Mouse (Mus musculus) small intestine, adult 2 months (tissue): ENCODE measurements around the gene Cog2.

Source experiments
- CTCF ChIP-seq: fragments of 200-500 bp; IDR thresholded peaks from 2 replicates; pipeline ENCODE4 v1.5.1; 2012; ENCODE audit warnings: low read depth, mild to moderate bottlenecking, control low read depth, inconsistent platforms, low read length, moderate library complexity, mixed read lengths; ENCODE audit not compliant: insufficient replicate concordance, insufficient read length; ENCODE audit errors: extremely low read depth
- POLR2A ChIP-seq: fragments of 200-500 bp; IDR thresholded peaks from 2 replicates; pipeline ENCODE4 v1.6.1; 2012; ENCODE audit warnings: low read depth, mild to moderate bottlenecking, control low read depth, inconsistent platforms, low read length, moderate library complexity

DNA sequence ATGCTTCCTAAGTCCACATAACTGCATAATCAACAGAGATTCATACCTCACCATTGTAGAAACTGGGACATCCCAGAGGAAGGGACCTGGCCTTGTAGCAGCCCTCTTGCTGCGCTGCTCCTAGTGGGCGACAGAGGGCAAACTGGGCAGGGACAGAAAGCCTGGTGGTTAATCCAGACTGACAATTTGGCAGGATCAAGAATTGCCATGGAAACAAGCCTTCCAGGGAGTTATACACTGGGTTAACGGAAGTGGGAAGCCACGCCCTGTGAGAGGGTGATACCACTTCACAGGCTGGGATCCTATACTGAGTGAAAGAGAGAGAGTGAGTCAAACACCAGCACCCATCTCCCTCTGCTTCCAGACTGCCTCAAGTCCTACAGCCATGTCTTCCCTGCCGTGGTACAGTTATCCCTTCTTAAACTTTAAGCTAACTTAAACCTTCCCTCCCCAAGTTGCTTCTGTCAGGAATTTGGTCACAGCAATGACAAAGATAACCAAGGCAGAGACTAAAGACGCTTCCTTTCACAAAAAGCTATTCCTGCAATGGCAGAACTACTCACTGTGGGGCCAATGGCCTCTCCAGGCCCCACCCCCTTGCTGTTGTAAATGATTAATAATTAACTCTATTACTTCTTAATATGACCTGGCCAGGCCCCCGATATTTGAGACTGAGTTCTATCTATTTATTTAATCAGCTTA is 21.2 kb upstream of the Cog2 start:
- TF ChIP-seq CTCF (no peak), POLR2A (no peak)
